Mouse (Mus musculus): ENCODE data around the gene BC024978. TPM values are rescaled to one million over a fixed set of nuclear protein-coding genes. Genes with fewer than 3 reads are reported as not detected.

The BC024978 gene
- polyA plus RNA-seq, 1 experiment from 2014 or later, result 1.7 TPM

DNA sequence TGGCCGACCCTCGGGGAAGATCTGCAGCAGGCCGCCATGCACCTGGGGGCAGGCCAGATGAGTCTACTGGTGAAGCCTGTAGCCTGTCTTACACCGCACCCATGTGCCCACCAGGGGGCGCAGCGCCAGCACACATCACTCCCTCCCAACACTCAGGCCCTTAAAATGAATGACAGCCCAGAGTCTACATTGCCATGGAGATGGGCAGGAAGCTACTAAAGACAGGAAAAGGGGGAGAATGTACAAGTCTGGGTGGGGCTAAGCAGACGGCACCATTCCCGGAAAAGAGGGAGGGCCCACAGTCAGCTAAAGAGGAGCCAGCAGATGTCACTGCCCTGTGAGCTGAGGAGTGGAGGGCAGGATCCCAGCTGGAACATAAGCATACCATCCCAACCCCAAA is 35.7 kb upstream of the BC024978 start:
- H3K4me2 ChIP-seq (replicated peaks; ENCODE audit: low read depth), result no peak overlapping the region
- no peak overlapping the region for H3K27ac ChIP-seq (replicated peaks)
- H3K9me3 ChIP-seq (ENCODE audit: control insufficient read depth, low read length), result no peaks in the 10 kb centered on the region

GRCm38 (mm10) chr7:27160921-27161320 is 34.7 kb upstream of the BC024978 start:
- no peaks in the 10 kb centered on the region for H3K27me3 ChIP-seq (ENCODE audit: control insufficient read depth, insufficient read depth, low read length)
- no peaks in the 10 kb centered on the region for H3K9me3 ChIP-seq (ENCODE audit: control insufficient read depth, low read length)
- H3K36me3 ChIP-seq (ENCODE audit: control insufficient read depth, insufficient read depth, low read length), result peaks cover 18% of the 10 kb centered on the region
- DNase-seq (ENCODE audit: low spot score), result no peak
- no peak overlapping the region for H3K4me3 ChIP-seq (ENCODE audit: low read depth, low read length)
- no peak overlapping the region for H3K9ac ChIP-seq (ENCODE audit: low read length)
- TF ChIP-seq EP300 (optimal IDR thresholded peaks at IDR 0.05), result no peak
- TF ChIP-seq CTCF (IDR thresholded peaks at IDR 0.05; ENCODE audit: low read depth), result no peak
- H3K4me1 ChIP-seq (replicated peaks; ENCODE audit: control insufficient read depth, insufficient read depth), result peaks cover 2% of the 10 kb centered on the region; the same call in 1 of the 2 replicates
- H3K27ac ChIP-seq (replicated peaks), result no peak overlapping the region
- WGBS, result 84% methylated on average over 3 of the region's 3 CpGs
- H3K4me2 ChIP-seq (replicated peaks; ENCODE audit: low read depth), result no peak overlapping the region
- no peak for ATAC-seq (ENCODE audit: low FRiP score, low TSS enrichment)

More for the DNA sequence above, 35.7 kb upstream of the BC024978 start:
- H3K36me3 ChIP-seq (ENCODE audit: control insufficient read depth, insufficient read depth, low read length), result peaks cover 15% of the 10 kb centered on the region
- ATAC-seq (ENCODE audit: low FRiP score, low TSS enrichment) (peak; percentile 88), DNase-seq (ENCODE audit: low spot score) (peak; percentile 83)
- TF ChIP-seq CTCF (IDR thresholded peaks at IDR 0.05; ENCODE audit: low read depth) (peak; percentile 94), EP300 (optimal IDR thresholded peaks at IDR 0.05) (no peak)
- H3K27me3 ChIP-seq (ENCODE audit: control insufficient read depth, insufficient read depth, low read length), result no peaks in the 10 kb centered on the region
- 13% methylated on average over 8 of the region's 8 CpGs for WGBS
- peaks cover 2% of the 10 kb centered on the region; the same call in 1 of the 2 replicates for H3K4me1 ChIP-seq (replicated peaks; ENCODE audit: control insufficient read depth, insufficient read depth)
- H3K4me3 ChIP-seq (ENCODE audit: low read depth, low read length), result no peak overlapping the region
- H3K9ac ChIP-seq (ENCODE audit: low read length), result no peak overlapping the region

GRCm38 (mm10) chr7:27161744-27162143 is 33.8 kb upstream of the BC024978 start:
- Histone ChIP-seq H3K4me2 (replicated peaks; ENCODE audit: low read depth) (no peak overlapping the region), H3K4me1 (replicated peaks; ENCODE audit: control insufficient read depth, insufficient read depth) (peaks cover 2% of the 10 kb centered on the region; the same call in 1 of the 2 replicates), H3K9ac (ENCODE audit: low read length) (no peak overlapping the region), H3K27me3 (ENCODE audit: control insufficient read depth, insufficient read depth, low read length) (no peaks in the 10 kb centered on the region), H3K9me3 (ENCODE audit: control insufficient read depth, low read length) (no peaks in the 10 kb centered on the region), H3K4me3 (ENCODE audit: low read depth, low read length) (no peak overlapping the region), H3K27ac (replicated peaks) (no peak overlapping the region), H3K36me3 (ENCODE audit: control insufficient read depth, insufficient read depth, low read length) (peaks cover 18% of the 10 kb centered on the region)
- TF ChIP-seq CTCF (IDR thresholded peaks at IDR 0.05; ENCODE audit: low read depth) (no peak), EP300 (optimal IDR thresholded peaks at IDR 0.05) (no peak)
- WGBS, result 75% methylated on average over 4 of the region's 4 CpGs
- ATAC-seq (ENCODE audit: low FRiP score, low TSS enrichment) (peak; percentile 18; the same call in 1 of the 2 replicates), DNase-seq (ENCODE audit: low spot score) (peak; percentile 48)

GRCm38 (mm10) chr7:27162780-27163449 is 32.7 kb upstream of the BC024978 start:
- Histone ChIP-seq H3K36me3 (ENCODE audit: control insufficient read depth, insufficient read depth, low read length) (peaks cover 18% of the 10 kb centered on the region), H3K4me2 (replicated peaks; ENCODE audit: low read depth) (peak overlapping the region; percentile 78), H3K27ac (replicated peaks) (no peak overlapping the region), H3K4me3 (ENCODE audit: low read depth, low read length) (no peak overlapping the region; the same call in 1 of the 2 replicates), H3K9me3 (ENCODE audit: control insufficient read depth, low read length) (no peaks in the 10 kb centered on the region), H3K27me3 (ENCODE audit: control insufficient read depth, insufficient read depth, low read length) (no peaks in the 10 kb centered on the region), H3K9ac (ENCODE audit: low read length) (peak overlapping the region; percentile 50), H3K4me1 (replicated peaks; ENCODE audit: control insufficient read depth, insufficient read depth) (peaks cover 5% of the 10 kb centered on the region; the same call in 1 of the 2 replicates)
- no peak for TF ChIP-seq EP300 (optimal IDR thresholded peaks at IDR 0.05)
- no peak for TF ChIP-seq CTCF (IDR thresholded peaks at IDR 0.05; ENCODE audit: low read depth)
- 66% methylated on average over 5 of the region's 5 CpGs for WGBS
- no peak for DNase-seq (ENCODE audit: low spot score)
- ATAC-seq (ENCODE audit: low FRiP score, low TSS enrichment), result no peak

DNA sequence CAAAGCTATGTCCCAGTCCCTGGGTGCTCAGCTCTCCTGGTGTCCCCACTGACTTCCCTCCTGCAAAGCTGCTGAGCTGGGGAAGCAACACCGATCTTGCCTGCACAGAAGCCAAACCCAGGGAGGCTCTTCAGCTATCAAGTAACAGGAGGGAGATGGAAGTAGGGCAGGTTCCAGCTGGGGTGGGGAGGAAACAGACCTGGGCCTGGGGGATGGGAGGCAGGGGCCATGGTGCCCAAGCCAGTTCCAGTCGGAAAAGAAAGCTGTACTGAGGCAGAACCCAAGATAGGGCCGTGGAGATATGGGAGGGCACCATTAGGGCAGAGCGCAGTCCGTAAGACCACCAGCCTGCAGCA is 32.2 kb upstream of the BC024978 start:
- ATAC-seq (ENCODE audit: low FRiP score, low TSS enrichment) (no peak), DNase-seq (ENCODE audit: low spot score) (no peak)
- peak overlapping the region; percentile 78 for H3K4me2 ChIP-seq (replicated peaks; ENCODE audit: low read depth)
- no peaks in the 10 kb centered on the region for H3K9me3 ChIP-seq (ENCODE audit: control insufficient read depth, low read length)
- H3K36me3 ChIP-seq (ENCODE audit: control insufficient read depth, insufficient read depth, low read length), result peaks cover 15% of the 10 kb centered on the region
- H3K27me3 ChIP-seq (ENCODE audit: control insufficient read depth, insufficient read depth, low read length), result no peaks in the 10 kb centered on the region
- no peak overlapping the region; the same call in 1 of the 2 replicates for H3K4me3 ChIP-seq (ENCODE audit: low read depth, low read length)
- H3K9ac ChIP-seq (ENCODE audit: low read length), result peak overlapping the region; percentile 50; the same call in 1 of the 2 replicates
- no peak for TF ChIP-seq EP300 (optimal IDR thresholded peaks at IDR 0.05)
- TF ChIP-seq CTCF (IDR thresholded peaks at IDR 0.05; ENCODE audit: low read depth), result no peak
- H3K4me1 ChIP-seq (replicated peaks; ENCODE audit: control insufficient read depth, insufficient read depth), result peaks cover 5% of the 10 kb centered on the region; the same call in 1 of the 2 replicates
- WGBS, result 55% methylated on average over 5 of the region's 5 CpGs
- no peak overlapping the region for H3K27ac ChIP-seq (replicated peaks)

All from stomach, postnatal 0 days (tissue).